Mouse (Mus musculus): ENCODE measurements at regions not wholly inside any gene's neighbourhood (a gene's known extent, or its start where the extent isn't known, plus 50 kb on each side); places are given as distances from the start of the nearest gene placed in this dataset.

- TF ChIP-seq CTCF (IDR thresholded peaks at IDR 0.05; ENCODE audit: insufficient read depth, low read length), result no peak
- TF ChIP-seq POLR2A (IDR thresholded peaks at IDR 0.05; ENCODE audit: borderline replicate concordance, extremely low read depth, low read depth, low read length), result no peak
Observed at GRCm38 (mm10) chr13:60047791-60048730, 129.1 kb downstream of the Gas1 start.
